Mouse (Mus musculus) frontal cortex, postnatal 36 days (tissue): ENCODE measurements around the gene Selenbp1.
A peak's percentile ranks its signal among the peaks of the same experiment; 100 is the strongest.
"Not testable (repeated sequence)": the region's sequence is repeated elsewhere in the genome, so short reads cannot be mapped to it uniquely, and the experiment has no call there.

Experiments
- DNase-seq, 2 experiments: peaks; one replicate each; pipeline ENCODE4 v3.0.0; 2022; ENCODE audit warnings: low spot score in 2 of 2

Gene Selenbp1

GRCm38 (mm10) chr3:94932279-94932678 is 577 bp upstream of the Selenbp1 start:
- DNase-seq, result not testable (repeated sequence)

GRCm38 (mm10) chr3:94933604-94934003 is 748 bp downstream of the Selenbp1 start:
- DNase-seq, result not testable (repeated sequence)

GRCm38 (mm10) chr3:94934564-94934963 is 1.7 kb downstream of the Selenbp1 start:
- not testable (repeated sequence) for DNase-seq

- not testable (repeated sequence) for DNase-seq
These were observed 2.5 kb downstream of the Selenbp1 start for GRCm38 (mm10) chr3:94935332-94935731.

- not testable (repeated sequence) for DNase-seq
These were observed 3.3 kb downstream of the Selenbp1 start for GRCm38 (mm10) chr3:94936147-94936546.

- not testable (repeated sequence) for DNase-seq
These were observed 4.3 kb downstream of the Selenbp1 start for GRCm38 (mm10) chr3:94937194-94937593.

- not testable (repeated sequence) for DNase-seq
These were observed 7.2 kb downstream of the Selenbp1 start for GRCm38 (mm10) chr3:94940033-94940432.

GRCm38 (mm10) chr3:94942211-94942967 is 9.5 kb downstream of the Selenbp1 start:
- DNase-seq, result not testable (repeated sequence)

GRCm38 (mm10) chr3:94943706-94944105 is 10.8 kb downstream of the Selenbp1 start:
- DNase-seq, result not testable (repeated sequence)

GRCm38 (mm10) chr3:94948066-94948614 is 15.3 kb downstream of the Selenbp1 start:
- DNase-seq, result no peak

GRCm38 (mm10) chr3:94949645-94950044 is 16.8 kb downstream of the Selenbp1 start:
- no peak for DNase-seq

- no peak for DNase-seq
These were observed 19.9 kb downstream of the Selenbp1 start for GRCm38 (mm10) chr3:94952806-94953205.

GRCm38 (mm10) chr3:94953384-94953763 is 20.5 kb downstream of the Selenbp1 start:
- DNase-seq, result no peak

GRCm38 (mm10) chr3:94953764-94954616 is 21.1 kb downstream of the Selenbp1 start, which contains the start of gene Rfx5:
Gene Rfx5, plus strand, starts transcription at chr3:94954075.
- DNase-seq, result peak; percentile 88 to 96

- DNase-seq, result no peak
These were observed 25.4 kb downstream of the Selenbp1 start for GRCm38 (mm10) chr3:94958295-94958694.

GRCm38 (mm10) chr3:94959871-94960270 is 27.0 kb downstream of the Selenbp1 start:
- DNase-seq, result no peak

GRCm38 (mm10) chr3:94960322-94960721 is 27.5 kb downstream of the Selenbp1 start:
- no peak for DNase-seq

GRCm38 (mm10) chr3:94964989-94965388 is 32.1 kb downstream of the Selenbp1 start:
- DNase-seq, result no peak

- DNase-seq, result no peak
These were observed 33.0 kb downstream of the Selenbp1 start for GRCm38 (mm10) chr3:94965878-94966277.

- no peak for DNase-seq
These were observed 39.7 kb downstream of the Selenbp1 start for GRCm38 (mm10) chr3:94972552-94972951.

- no peak for DNase-seq
These were observed 40.8 kb downstream of the Selenbp1 start for GRCm38 (mm10) chr3:94973620-94974019.

- DNase-seq, result no peak
These were observed 41.2 kb downstream of the Selenbp1 start for GRCm38 (mm10) chr3:94974026-94974527.
